Mouse (Mus musculus): ENCODE measurements around the gene Zg16.
"Not testable (repeated sequence)": the region's sequence is repeated elsewhere in the genome, so short reads cannot be mapped to it uniquely, and the experiment has no call there.

Zg16 gene

GRCm38 (mm10) chr7:127103960-127104359 lies 16.8 kb upstream of the Zg16 start:
- DNase-seq: no peak

GRCm38 (mm10) chr7:127102148-127102547 lies 15.0 kb upstream of the Zg16 start:
- no peak for DNase-seq

GRCm38 (mm10) chr7:127101451-127102016 lies 14.4 kb upstream of the Zg16 start:
- DNase-seq: no peak

- no peak for DNase-seq
Observed at GRCm38 (mm10) chr7:127099528-127099927, 12.4 kb upstream of the Zg16 start.

GRCm38 (mm10) chr7:127098950-127099349 lies 11.8 kb upstream of the Zg16 start:
- no peak for DNase-seq

GRCm38 (mm10) chr7:127098521-127098920 lies 11.4 kb upstream of the Zg16 start:
- no peak for DNase-seq

GRCm38 (mm10) chr7:127096456-127096855 lies 9.3 kb upstream of the Zg16 start:
- DNase-seq: no peak

GRCm38 (mm10) chr7:127093914-127094313 lies 6.8 kb upstream of the Zg16 start:
- DNase-seq: no peak

- no peak for DNase-seq
Observed at GRCm38 (mm10) chr7:127091114-127091896, 4.2 kb upstream of the Zg16 start, which contains the start of gene AI467606. Gene AI467606, plus strand, starts transcription at chr7:127091359.

GRCm38 (mm10) chr7:127090154-127091113 lies 3.3 kb upstream of the Zg16 start:
- DNase-seq: no peak

- DNase-seq: no peak
Observed at GRCm38 (mm10) chr7:127088901-127089845, 2.0 kb upstream of the Zg16 start.

GRCm38 (mm10) chr7:127088083-127088482 lies 955 bp upstream of the Zg16 start:
- no peak for DNase-seq

- DNase-seq: not testable (repeated sequence)
Observed at GRCm38 (mm10) chr7:127085751-127086150, 1.4 kb downstream of the Zg16 start.

GRCm38 (mm10) chr7:127084794-127085193 lies 2.3 kb downstream of the Zg16 start:
- no peak for DNase-seq

GRCm38 (mm10) chr7:127083689-127084088 lies 3.4 kb downstream of the Zg16 start:
- no peak for DNase-seq

- DNase-seq: no peak
Observed at GRCm38 (mm10) chr7:127082995-127083394, 4.1 kb downstream of the Zg16 start.

- no peak for DNase-seq
Observed at GRCm38 (mm10) chr7:127082271-127082670, 4.9 kb downstream of the Zg16 start.

- no peak for DNase-seq
Observed at GRCm38 (mm10) chr7:127080045-127080444, 7.1 kb downstream of the Zg16 start.

- no peak for DNase-seq
Observed at GRCm38 (mm10) chr7:127077692-127078091, 9.4 kb downstream of the Zg16 start.

- no peak for DNase-seq
Observed at GRCm38 (mm10) chr7:127076188-127076587, 10.9 kb downstream of the Zg16 start.

GRCm38 (mm10) chr7:127073221-127073620 lies 13.9 kb downstream of the Zg16 start:
- DNase-seq: no peak

- no peak for DNase-seq
Observed at GRCm38 (mm10) chr7:127070871-127071413, 16.2 kb downstream of the Zg16 start.
